Mouse (Mus musculus) MEL (cell line): ENCODE measurements around the gene Gm28305. TPM values are rescaled to one million over a fixed set of nuclear protein-coding genes. Genes with fewer than 3 reads are reported as not detected.

Experiments
- DNase-seq: peaks from one replicate; pipeline ENCODE4 v3.0.0; 2011; ENCODE audit warnings: low read depth, low spot score
- H3K27ac ChIP-seq: 2 replicates; pipeline ENCODE4 v1.5.1; 2012; ENCODE audit warnings: low read depth, mild to moderate bottlenecking, control low read depth, low read length, moderate library complexity; ENCODE audit not compliant: control insufficient read depth
- H3K27me3 ChIP-seq, 2 experiments: fragments of 150-350 bp in 1 of 2; sonication (generic) in 1 of 2; 2 replicates each; pipeline ENCODE4 v1.6.1; 2012; ENCODE audit warnings: low read length in 2 of 2, mild to moderate bottlenecking in 2 of 2, improper control_type of control experiment in 1 of 2, moderate library complexity in 1 of 2; ENCODE audit not compliant: insufficient read depth in 2 of 2, control insufficient read depth in 1 of 2
- H3K36me3 ChIP-seq, 2 experiments: 2 replicates each; pipeline ENCODE4 v1.6.1; 2012 to 2014; ENCODE audit warnings: low read length in 2 of 2, improper control_type of control experiment in 1 of 2, inconsistent platforms in 1 of 2, mild to moderate bottlenecking in 1 of 2; ENCODE audit not compliant: insufficient read depth in 2 of 2, control insufficient read depth in 1 of 2
- H3K4me1 ChIP-seq, 2 experiments: fragments of 150-350 bp in 1 of 2; sonication (generic) in 1 of 2; 2 replicates each; pipeline ENCODE4 v1.6.1; 2012; ENCODE audit warnings: low read length in 2 of 2, improper control_type of control experiment in 1 of 2, mild to moderate bottlenecking in 1 of 2; ENCODE audit not compliant: insufficient read depth in 2 of 2, control insufficient read depth in 1 of 2
- H3K4me3 ChIP-seq, 2 experiments: fragments of 150-350 bp in 1 of 2; sonication (generic) in 1 of 2; 2 replicates each; pipeline ENCODE4 v1.5.1; 2012; ENCODE audit warnings: low read depth in 2 of 2, low read length in 2 of 2, mild to moderate bottlenecking in 2 of 2, moderate library complexity in 2 of 2, control low read depth in 1 of 2, improper control_type of control experiment in 1 of 2; ENCODE audit not compliant: control insufficient read depth in 1 of 2, insufficient read depth in 1 of 2
- H3K79me2 ChIP-seq: 2 replicates; pipeline ENCODE4 v1.6.1; 2012; ENCODE audit warnings: mild to moderate bottlenecking, low read length, moderate library complexity; ENCODE audit not compliant: control insufficient read depth, poor library complexity, insufficient read depth
- H3K9ac ChIP-seq: 2 replicates; pipeline ENCODE4 v1.6.1; 2012; ENCODE audit warnings: low read depth, mild to moderate bottlenecking, control low read depth, low read length, moderate library complexity; ENCODE audit not compliant: control insufficient read depth, poor library complexity, severe bottlenecking
- H3K9me3 ChIP-seq: fragments of 150-350 bp; sonication (generic); replicated peaks from 2 replicates; pipeline ENCODE4 v1.6.1; 2012; ENCODE audit warnings: mild to moderate bottlenecking, low read length, improper control_type of control experiment, moderate library complexity; ENCODE audit not compliant: insufficient read depth
- BHLHE40 ChIP-seq: IDR thresholded peaks from 2 replicates; pipeline ENCODE4 v1.6.1; 2012; ENCODE audit warnings: low read depth, mild to moderate bottlenecking, inconsistent platforms, low read length, improper control_type of control experiment, borderline replicate concordance
- CHD2 ChIP-seq: IDR thresholded peaks from 2 replicates; pipeline ENCODE4 v1.6.1; 2011; ENCODE audit warnings: low read length, improper control_type of control experiment
- CTCF ChIP-seq, 3 experiments: IDR thresholded peaks in 2 of 3; conservative IDR thresholded peaks in 1 of 3; 2 replicates each; pipeline ENCODE4 v1.5.1; 2011 to 2012; ENCODE audit warnings: low read length in 3 of 3, low read depth in 2 of 3, mild to moderate bottlenecking in 2 of 3, improper control_type of control experiment in 1 of 3, inconsistent platforms in 1 of 3, mixed read lengths in 1 of 3, moderate library complexity in 1 of 3; ENCODE audit not compliant: control insufficient read depth in 1 of 3, insufficient read depth in 1 of 3, poor library complexity in 1 of 3, severe bottlenecking in 1 of 3
- E2F4 ChIP-seq: IDR thresholded peaks from 2 replicates; pipeline ENCODE4 v1.6.1; 2011; ENCODE audit warnings: low read depth, low read length, improper control_type of control experiment, borderline replicate concordance
- ELF1 ChIP-seq: IDR thresholded peaks from 2 replicates; pipeline ENCODE4 v1.6.1; 2014; ENCODE audit warnings: low read depth, mild to moderate bottlenecking, inconsistent platforms, low read length, improper control_type of control experiment, moderate library complexity
- ETS1 ChIP-seq: IDR thresholded peaks from 2 replicates; pipeline ENCODE4 v1.6.1; 2012; ENCODE audit warnings: low read depth, mild to moderate bottlenecking, inconsistent platforms, low read length, improper control_type of control experiment, moderate library complexity
- MAFK ChIP-seq: IDR thresholded peaks from 2 replicates; pipeline ENCODE4 v1.6.1; 2011; ENCODE audit warnings: low read depth, mild to moderate bottlenecking, low read length, improper control_type of control experiment, borderline replicate concordance
- MEF2A ChIP-seq: IDR thresholded peaks from 2 replicates; pipeline ENCODE4 v1.6.1; 2014; ENCODE audit warnings: low read depth, mild to moderate bottlenecking, inconsistent platforms, low read length, improper control_type of control experiment; ENCODE audit not compliant: poor library complexity, insufficient replicate concordance, severe bottlenecking; ENCODE audit errors: extremely low read depth
- MYB ChIP-seq: IDR thresholded peaks from 2 replicates; pipeline ENCODE4 v1.6.1; 2011; ENCODE audit warnings: mild to moderate bottlenecking, low read depth, low read length, improper control_type of control experiment
- NELFE ChIP-seq: IDR thresholded peaks from 2 replicates; pipeline ENCODE4 v1.6.1; 2011; ENCODE audit warnings: low read depth, low read length, improper control_type of control experiment
- RAD21 ChIP-seq: IDR thresholded peaks from 2 replicates; pipeline ENCODE4 v1.6.1; 2011; ENCODE audit warnings: mild to moderate bottlenecking, low read depth, low read length, improper control_type of control experiment
- RCOR1 ChIP-seq: IDR thresholded peaks from 2 replicates; pipeline ENCODE4 v1.6.1; 2012; ENCODE audit warnings: low read depth, mild to moderate bottlenecking, inconsistent platforms, low read length, improper control_type of control experiment
- SMC3 ChIP-seq: IDR thresholded peaks from 2 replicates; pipeline ENCODE4 v1.6.1; 2011; ENCODE audit warnings: low read depth, low read length, improper control_type of control experiment
- TAL1 ChIP-seq: IDR thresholded peaks from 2 replicates; pipeline ENCODE4 v1.6.1; 2012; ENCODE audit warnings: mild to moderate bottlenecking, inconsistent platforms, low read length, moderate library complexity, mixed read lengths
- TBP ChIP-seq: IDR thresholded peaks from 2 replicates; pipeline ENCODE4 v1.8.0; 2011; ENCODE audit warnings: low read depth, low read length, improper control_type of control experiment
- USF1 ChIP-seq: IDR thresholded peaks from 2 replicates; pipeline ENCODE4 v1.6.1; 2014; ENCODE audit warnings: low read depth, mild to moderate bottlenecking, inconsistent platforms, low read length, improper control_type of control experiment, moderate library complexity
- USF2 ChIP-seq, 2 experiments: IDR thresholded peaks; 2 replicates each; pipeline ENCODE4 v1.6.1; 2011 to 2012; ENCODE audit warnings: improper control_type of control experiment in 2 of 2, low read length in 2 of 2, borderline replicate concordance in 1 of 2, inconsistent platforms in 1 of 2, low read depth in 1 of 2, mild to moderate bottlenecking in 1 of 2; ENCODE audit not compliant: insufficient read depth in 1 of 2
- ZC3H11A ChIP-seq: IDR thresholded peaks from 2 replicates; pipeline ENCODE4 v1.6.1; 2012; ENCODE audit warnings: low read depth, mild to moderate bottlenecking, inconsistent platforms, low read length, improper control_type of control experiment
- polyA plus RNA-seq, 2 experiments: library from polyadenylated mRNA; stranded (reverse) in 1 of 2; unstranded in 1 of 2; fragments of >175 nt in 1 of 2; fragments of >200 nt in 1 of 2; gene quantifications; 2 replicates each; pipeline versions ENCODE4 v1.2.1 to v1.2.4; 2012; ENCODE audit warnings: low replicate concordance in 2 of 2, low read depth in 1 of 2; ENCODE audit not compliant: insufficient read length in 2 of 2, insufficient read depth in 1 of 2, missing spikeins in 1 of 2
- total RNA-seq: library from RNA; depleted of rRNA; stranded (reverse); fragments of 300-350 nt; gene quantifications from 2 replicates; pipeline ENCODE4 v1.2.3, GENCODE M21; 2012

Gene Gm28305
- total and polyA plus RNA-seq, 3 experiments: not detected

GRCm38 (mm10) chr9:104079379-104079778 is 38.9 kb downstream of the Gm28305 start:
- TF ChIP-seq USF1 (no peak), MAFK (peak; percentile 68; the same call in 1 of the 2 replicates), CHD2 (no peak), CTCF (IDR thresholded peaks at IDR 0.05 in 2 of 3, conservative IDR thresholded peaks at IDR 0.05 in 1 of 3; ENCODE audit: control insufficient read depth in 1 of 3, insufficient read depth in 1 of 3, low read depth in 2 of 3, low read length in 3 of 3, poor library complexity in 1 of 3, severe bottlenecking in 1 of 3) (peak; percentile 73 to 82 (median 81)), RAD21 (peak; percentile 64), USF2 (IDR thresholded peaks at IDR 0.05; ENCODE audit: borderline replicate concordance in 1 of 2, insufficient read depth in 1 of 2, low read depth in 1 of 2, low read length in 2 of 2) (no peak), MYB (no peak), SMC3 (peak; percentile 71), ZC3H11A (peak; percentile 20; the same call in 1 of the 2 replicates), ETS1 (no peak), ELF1 (no peak), TAL1 (no peak), MEF2A (no peak), NELFE (no peak), RCOR1 (no peak), BHLHE40 (no peak)
- TF ChIP-seq, all 39 proteins: peak for 5

DNA sequence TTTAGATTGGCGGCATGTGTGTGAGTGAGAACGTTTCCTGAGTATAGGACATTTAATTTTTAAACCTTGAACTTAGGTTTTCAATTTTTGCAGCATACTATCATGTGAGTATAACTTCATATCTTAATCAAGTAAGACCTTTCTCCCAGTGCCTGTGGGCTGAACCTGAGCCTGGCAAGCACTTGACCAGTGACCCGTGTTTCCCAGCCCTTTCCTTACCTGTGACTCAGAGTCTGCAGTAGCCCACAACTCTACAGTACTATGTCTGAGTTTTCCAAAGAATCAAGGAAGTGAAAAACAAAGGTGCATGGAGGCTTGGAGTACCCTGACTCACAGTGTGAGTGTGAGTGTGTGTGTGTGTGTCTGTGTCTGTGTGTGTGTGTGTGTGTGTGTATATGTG is 39.6 kb downstream of the Gm28305 start:
- H3K27ac ChIP-seq: no peak overlapping the region
- TF ChIP-seq ETS1 (no peak), TBP (no peak), USF1 (no peak), RCOR1 (no peak), ELF1 (no peak), E2F4 (no peak)
- no peak for DNase-seq
- no peaks in the 10 kb centered on the region for H3K79me2 ChIP-seq
- peaks cover 2% of the 10 kb centered on the region in 2 experiments; a peak in 3 of 4 replicates for H3K36me3 ChIP-seq
- no peaks in the 10 kb centered on the region for H3K27me3 ChIP-seq
- H3K9me3 ChIP-seq: no peaks in the 10 kb centered on the region
- H3K4me3 ChIP-seq: no peak overlapping the region
- H3K9ac ChIP-seq: no peak overlapping the region
- H3K4me1 ChIP-seq: no peaks in the 10 kb centered on the region

More at GRCm38 (mm10) chr9:104079379-104079778, 38.9 kb downstream of the Gm28305 start:
- Histone ChIP-seq H3K4me1 (no peaks in the 10 kb centered on the region), H3K9me3 (no peaks in the 10 kb centered on the region), H3K27me3 (no peaks in the 10 kb centered on the region), H3K79me2 (no peaks in the 10 kb centered on the region), H3K36me3 (peaks cover 1 to 2% of the 10 kb centered on the region in 2 experiments; a peak in 3 of 4 replicates), H3K27ac (no peak overlapping the region), H3K9ac (no peak overlapping the region), H3K4me3 (no peak overlapping the region)
- DNase-seq: peak; percentile 81
